Mouse (Mus musculus) bone marrow, adult 2 months (tissue): ENCODE measurements around the gene Cfap161. TPM values are rescaled to one million over a fixed set of nuclear protein-coding genes. Genes with fewer than 3 reads are reported as not detected.

ENCODE experiments used
- H3K27ac ChIP-seq: fragments of 200-500 bp; 2 replicates; pipeline ENCODE4 v1.5.1; 2012; ENCODE audit warnings: low read depth, mild to moderate bottlenecking, control low read depth, inconsistent platforms, low read length; ENCODE audit not compliant: control insufficient read depth, poor library complexity, insufficient read depth
- H3K4me1 ChIP-seq: fragments of 200-500 bp; 2 replicates; pipeline ENCODE4 v1.6.1; 2011; ENCODE audit warnings: low read length; ENCODE audit not compliant: control insufficient read depth, insufficient read depth
- H3K4me3 ChIP-seq: fragments of 200-500 bp; replicated peaks from 2 replicates; pipeline ENCODE3; 2011; ENCODE audit warnings: mild to moderate bottlenecking, low read depth, low read length, control low read depth; ENCODE audit not compliant: control insufficient read depth
- CTCF ChIP-seq: fragments of 200-500 bp; IDR thresholded peaks from 2 replicates; pipeline ENCODE4 v1.5.1; 2011; ENCODE audit warnings: low read length, control low read depth; ENCODE audit not compliant: control insufficient read depth, insufficient read depth
- POLR2A ChIP-seq: fragments of 200-500 bp; IDR thresholded peaks from 2 replicates; pipeline ENCODE4 v1.6.1; 2011; ENCODE audit warnings: low read depth, mild to moderate bottlenecking, control low read depth, low read length, borderline replicate concordance; ENCODE audit not compliant: control insufficient read depth
- WGBS: fragments of 180-500 bp; shearing (Covaris S2); methylation state at CpG from one replicate; pipeline ENCODE4 v1.1.7; 2018; 5-methylcytosine and 5-hydroxymethylcytosine counted together
- polyA plus RNA-seq: library from polyadenylated mRNA; stranded (reverse); fragments of >200 nt; gene quantifications from 2 replicates; pipeline ENCODE4 v1.2.4, GENCODE M21; 2011; ENCODE audit warnings: low replicate concordance; ENCODE audit not compliant: missing spikeins, insufficient read depth, insufficient read length

Cfap161 gene
- polyA plus RNA-seq, 1 experiment = not detected

GRCm38 (mm10) chr7:83810141-83811100 lies 15.7 kb upstream of the Cfap161 start:
- H3K4me3 ChIP-seq = no peak overlapping the region
- WGBS = 30% methylated on average over 15 of the region's 15 CpGs
- TF ChIP-seq POLR2A (no peak), CTCF (no peak)
- H3K27ac ChIP-seq = no peak overlapping the region
- H3K4me1 ChIP-seq = no peaks in the 10 kb centered on the region; the same call in 1 of the 2 replicates

GRCm38 (mm10) chr7:83809715-83810114 lies 15.0 kb upstream of the Cfap161 start:
- H3K27ac ChIP-seq = no peak overlapping the region
- H3K4me1 ChIP-seq = no peaks in the 10 kb centered on the region; the same call in 1 of the 2 replicates

GRCm38 (mm10) chr7:83809060-83809459 lies 14.4 kb upstream of the Cfap161 start:
- no peak overlapping the region for H3K4me3 ChIP-seq
- TF ChIP-seq CTCF = no peak
- TF ChIP-seq POLR2A = no peak
- H3K4me1 ChIP-seq = no peaks in the 10 kb centered on the region; the same call in 1 of the 2 replicates
- no peak overlapping the region for H3K27ac ChIP-seq
- 74% methylated on average over 6 of the region's 6 CpGs for WGBS

More at GRCm38 (mm10) chr7:83809715-83810114, 15.0 kb upstream of the Cfap161 start:
- no peak overlapping the region for H3K4me3 ChIP-seq
- 0% methylated on average over 3 of the region's 3 CpGs for WGBS
- TF ChIP-seq POLR2A (no peak), CTCF (no peak)

GRCm38 (mm10) chr7:83806934-83807333 lies 12.3 kb upstream of the Cfap161 start:
- no peak for TF ChIP-seq CTCF
- no peak for TF ChIP-seq POLR2A
- 58% methylated on average over 6 of the region's 6 CpGs for WGBS
- no peak overlapping the region for H3K4me3 ChIP-seq
- no peak overlapping the region for H3K27ac ChIP-seq
- H3K4me1 ChIP-seq = no peaks in the 10 kb centered on the region; the same call in 1 of the 2 replicates

- Histone ChIP-seq H3K4me1 (no peaks in the 10 kb centered on the region; the same call in 1 of the 2 replicates), H3K4me3 (no peak overlapping the region), H3K27ac (no peak overlapping the region)
- 75% methylated on average over 4 of the region's 4 CpGs for WGBS
- no peak for TF ChIP-seq POLR2A
- no peak for TF ChIP-seq CTCF
Observed at GRCm38 (mm10) chr7:83803777-83804176, 9.1 kb upstream of the Cfap161 start.

GRCm38 (mm10) chr7:83802509-83802908 lies 7.8 kb upstream of the Cfap161 start:
- no peak for TF ChIP-seq POLR2A
- no peak for TF ChIP-seq CTCF
- Histone ChIP-seq H3K27ac (no peak overlapping the region), H3K4me1 (no peaks in the 10 kb centered on the region; the same call in 1 of the 2 replicates), H3K4me3 (no peak overlapping the region)
- 12% methylated on average over 7 of the region's 7 CpGs for WGBS

GRCm38 (mm10) chr7:83802007-83802406 lies 7.3 kb upstream of the Cfap161 start:
- no peaks in the 10 kb centered on the region; the same call in 1 of the 2 replicates for H3K4me1 ChIP-seq
- TF ChIP-seq CTCF (no peak), POLR2A (no peak)
- 28% methylated on average over 2 of the region's 2 CpGs for WGBS
- H3K27ac ChIP-seq = no peak overlapping the region
- H3K4me3 ChIP-seq = no peak overlapping the region

GRCm38 (mm10) chr7:83801483-83801875 lies 6.8 kb upstream of the Cfap161 start:
- Histone ChIP-seq H3K27ac (no peak overlapping the region), H3K4me1 (no peaks in the 10 kb centered on the region; the same call in 1 of the 2 replicates), H3K4me3 (no peak overlapping the region)
- 85% methylated on average over 6 of the region's 6 CpGs for WGBS
- TF ChIP-seq CTCF (no peak), POLR2A (no peak)
